Mouse (Mus musculus): Measurements from ENCODE around the gene Slx4ip. TPM values are rescaled to one million over a fixed set of nuclear protein-coding genes. Genes with fewer than 3 reads are reported as not detected.

Slx4ip gene
- polyA plus RNA-seq, 1 experiment, result 4.0 TPM

- H3K4me1 ChIP-seq (ENCODE audit: control insufficient read depth, insufficient read depth, low read length), result no peaks in the 10 kb centered on the region
- no peak overlapping the region for H3K27ac ChIP-seq (ENCODE audit: insufficient read depth, low read length)
- H3K4me3 ChIP-seq (ENCODE audit: insufficient read depth, low read length), result no peak overlapping the region
- TF ChIP-seq CTCF (IDR thresholded peaks at IDR 0.05; ENCODE audit: extremely low read depth, insufficient read depth, low read length) (no peak), POLR2A (IDR thresholded peaks at IDR 0.05; ENCODE audit: extremely low read depth, insufficient read depth, low read length) (no peak)
These were observed 122.9 kb downstream of the Slx4ip start for GRCm38 (mm10) chr2:137013811-137014350.

GRCm38 (mm10) chr2:137014423-137014822 lies 123.4 kb downstream of the Slx4ip start:
- H3K4me3 ChIP-seq (ENCODE audit: insufficient read depth, low read length), result no peak overlapping the region
- H3K4me1 ChIP-seq (ENCODE audit: control insufficient read depth, insufficient read depth, low read length), result no peaks in the 10 kb centered on the region
- no peak overlapping the region for H3K27ac ChIP-seq (ENCODE audit: insufficient read depth, low read length)
- no peak for TF ChIP-seq POLR2A (IDR thresholded peaks at IDR 0.05; ENCODE audit: extremely low read depth, insufficient read depth, low read length)
- no peak for TF ChIP-seq CTCF (IDR thresholded peaks at IDR 0.05; ENCODE audit: extremely low read depth, insufficient read depth, low read length)

GRCm38 (mm10) chr2:137044122-137044521 lies 153.1 kb downstream of the Slx4ip start:
- Histone ChIP-seq H3K4me1 (ENCODE audit: control insufficient read depth, insufficient read depth, low read length) (no peaks in the 10 kb centered on the region), H3K4me3 (ENCODE audit: insufficient read depth, low read length) (no peak overlapping the region)

GRCm38 (mm10) chr2:137049367-137049766 lies 158.3 kb downstream of the Slx4ip start:
- TF ChIP-seq CTCF (IDR thresholded peaks at IDR 0.05; ENCODE audit: extremely low read depth, insufficient read depth, low read length) (no peak), POLR2A (IDR thresholded peaks at IDR 0.05; ENCODE audit: extremely low read depth, insufficient read depth, low read length) (no peak)
- Histone ChIP-seq H3K4me3 (ENCODE audit: insufficient read depth, low read length) (no peak overlapping the region), H3K4me1 (ENCODE audit: control insufficient read depth, insufficient read depth, low read length) (no peaks in the 10 kb centered on the region), H3K27ac (ENCODE audit: insufficient read depth, low read length) (no peak overlapping the region)

More at GRCm38 (mm10) chr2:137044122-137044521, 153.1 kb downstream of the Slx4ip start:
- TF ChIP-seq POLR2A (IDR thresholded peaks at IDR 0.05; ENCODE audit: extremely low read depth, insufficient read depth, low read length), result no peak
- TF ChIP-seq CTCF (IDR thresholded peaks at IDR 0.05; ENCODE audit: extremely low read depth, insufficient read depth, low read length), result no peak
- no peak overlapping the region for H3K27ac ChIP-seq (ENCODE audit: insufficient read depth, low read length)

- H3K27ac ChIP-seq (ENCODE audit: insufficient read depth, low read length), result no peak overlapping the region
- H3K4me3 ChIP-seq (ENCODE audit: insufficient read depth, low read length), result no peak overlapping the region
- no peaks in the 10 kb centered on the region for H3K4me1 ChIP-seq (ENCODE audit: control insufficient read depth, insufficient read depth, low read length)
- no peak for TF ChIP-seq CTCF (IDR thresholded peaks at IDR 0.05; ENCODE audit: extremely low read depth, insufficient read depth, low read length)
These were observed 158.9 kb downstream of the Slx4ip start for GRCm38 (mm10) chr2:137049906-137050305.

- TF ChIP-seq POLR2A (IDR thresholded peaks at IDR 0.05; ENCODE audit: extremely low read depth, insufficient read depth, low read length) (no peak), CTCF (IDR thresholded peaks at IDR 0.05; ENCODE audit: extremely low read depth, insufficient read depth, low read length) (no peak)
- H3K4me3 ChIP-seq (ENCODE audit: insufficient read depth, low read length), result no peak overlapping the region
- no peak overlapping the region for H3K27ac ChIP-seq (ENCODE audit: insufficient read depth, low read length)
- no peaks in the 10 kb centered on the region for H3K4me1 ChIP-seq (ENCODE audit: control insufficient read depth, insufficient read depth, low read length)
These were observed 172.8 kb downstream of the Slx4ip start for GRCm38 (mm10) chr2:137063829-137064228.

DNA sequence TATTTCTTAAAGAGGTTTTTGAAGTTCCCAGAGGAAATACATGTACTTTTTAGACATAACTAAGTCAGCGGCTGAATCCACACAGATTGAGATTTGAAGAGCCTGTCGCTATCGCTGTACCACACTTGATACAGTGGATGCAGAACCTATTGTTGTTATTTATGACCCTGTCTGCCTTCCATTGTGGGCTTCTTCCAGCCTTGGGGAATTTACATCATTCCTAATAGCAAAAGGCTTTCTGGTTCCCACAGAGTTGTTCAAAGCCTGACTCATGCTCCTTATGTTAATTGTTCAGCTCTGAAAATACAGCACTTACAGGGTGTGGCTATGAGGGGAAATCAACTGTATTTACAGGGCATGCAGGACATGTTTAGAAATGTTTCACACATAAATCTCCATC lies 173.5 kb downstream of the Slx4ip start:
- TF ChIP-seq POLR2A (IDR thresholded peaks at IDR 0.05; ENCODE audit: extremely low read depth, insufficient read depth, low read length), result no peak
- TF ChIP-seq CTCF (IDR thresholded peaks at IDR 0.05; ENCODE audit: extremely low read depth, insufficient read depth, low read length), result no peak
- Histone ChIP-seq H3K27ac (ENCODE audit: insufficient read depth, low read length) (no peak overlapping the region), H3K4me3 (ENCODE audit: insufficient read depth, low read length) (no peak overlapping the region), H3K4me1 (ENCODE audit: control insufficient read depth, insufficient read depth, low read length) (no peaks in the 10 kb centered on the region)

DNA sequence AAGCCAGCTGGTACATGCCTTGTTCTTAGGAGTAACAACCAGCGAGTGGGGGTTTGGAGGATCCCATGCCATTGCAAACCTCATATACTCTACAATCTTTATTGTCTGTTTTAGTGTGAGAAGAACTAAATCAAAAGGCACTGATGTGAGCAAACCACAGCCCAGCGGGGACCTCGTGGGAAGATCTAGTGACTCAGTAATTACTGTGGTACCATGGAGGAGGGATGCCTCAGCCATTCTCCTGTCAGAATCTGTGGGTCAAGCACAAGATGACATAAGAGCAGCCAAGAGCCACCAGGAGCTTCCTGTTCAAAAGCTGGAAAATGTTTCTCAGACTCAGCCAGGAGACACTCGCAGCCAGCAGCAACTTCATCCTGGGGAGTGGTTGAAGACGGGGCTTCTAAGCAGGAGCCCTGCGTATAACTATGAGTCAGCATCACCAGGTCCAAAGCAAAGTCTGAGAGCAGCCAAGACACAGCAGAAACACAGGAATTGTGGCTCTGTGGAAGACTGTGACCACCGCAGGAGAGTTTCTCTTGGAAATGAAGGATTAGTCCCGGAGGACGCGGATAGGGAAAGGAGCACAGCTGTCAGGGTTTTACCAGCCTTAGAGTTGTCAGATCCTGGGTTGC lies 176.6 kb downstream of the Slx4ip start:
- Histone ChIP-seq H3K4me1 (ENCODE audit: control insufficient read depth, insufficient read depth, low read length) (no peaks in the 10 kb centered on the region), H3K27ac (ENCODE audit: insufficient read depth, low read length) (no peak overlapping the region), H3K4me3 (ENCODE audit: insufficient read depth, low read length) (no peak overlapping the region)
- TF ChIP-seq CTCF (IDR thresholded peaks at IDR 0.05; ENCODE audit: extremely low read depth, insufficient read depth, low read length) (no peak), POLR2A (IDR thresholded peaks at IDR 0.05; ENCODE audit: extremely low read depth, insufficient read depth, low read length) (no peak)

GRCm38 (mm10) chr2:137073473-137074312 lies 182.7 kb downstream of the Slx4ip start:
- H3K4me1 ChIP-seq (ENCODE audit: control insufficient read depth, insufficient read depth, low read length), result peaks cover 3% of the 10 kb centered on the region
- TF ChIP-seq POLR2A (IDR thresholded peaks at IDR 0.05; ENCODE audit: extremely low read depth, insufficient read depth, low read length) (no peak), CTCF (IDR thresholded peaks at IDR 0.05; ENCODE audit: extremely low read depth, insufficient read depth, low read length) (no peak)
- H3K27ac ChIP-seq (ENCODE audit: insufficient read depth, low read length), result no peak overlapping the region
- H3K4me3 ChIP-seq (ENCODE audit: insufficient read depth, low read length), result no peak overlapping the region

- TF ChIP-seq CTCF (IDR thresholded peaks at IDR 0.05; ENCODE audit: extremely low read depth, insufficient read depth, low read length) (no peak), POLR2A (IDR thresholded peaks at IDR 0.05; ENCODE audit: extremely low read depth, insufficient read depth, low read length) (no peak)
- peaks cover 3% of the 10 kb centered on the region for H3K4me1 ChIP-seq (ENCODE audit: control insufficient read depth, insufficient read depth, low read length)
These were observed 183.2 kb downstream of the Slx4ip start for GRCm38 (mm10) chr2:137074313-137074620.

More at GRCm38 (mm10) chr2:137074313-137074620, 183.2 kb downstream of the Slx4ip start:
- Histone ChIP-seq H3K4me3 (ENCODE audit: insufficient read depth, low read length) (no peak overlapping the region), H3K27ac (ENCODE audit: insufficient read depth, low read length) (no peak overlapping the region)

All from cortical plate, adult 2 months (tissue).